Mouse (Mus musculus): Measurements from ENCODE around the gene Lin54.

- TF ChIP-seq CTCF (IDR thresholded peaks at IDR 0.05; ENCODE audit: low read depth) (no peak), EP300 (IDR thresholded peaks at IDR 0.05; ENCODE audit: low read depth) (no peak)
Measured at GRCm38 (mm10) chr5:100418861-100419260, 81.6 kb downstream of the Lin54 start.
